ENCODE assay signal across 27 mouse cellular contexts in genomic region chr4:89038135-89038534, GRCm38 (mm10).
DNase-seq lines count a peak whose midpoint lies in the region.
"Had no signal": no experiment of that assay in that cellular context is flagged by ENCODE, and none has a peak within 500 bp of the region (broad histone marks: within the 10 kb centered on the region; RNA-seq: fewer than 3 reads in every experiment).

No protein-coding gene starts in this region.

- H3K36me3 ChIP-seq in macrophage (ENCODE audit: inconsistent target): no peaks in the 10 kb centered on the region
- H3K36me3 ChIP-seq: embryonic facial prominence, embryonic 10.5 days; embryonic facial prominence, embryonic 13.5 days; forebrain, embryonic 10.5 days; heart, embryonic 10.5 days; heart, embryonic 13.5 days had no signal

- no peak overlapping the region for H3K4me3 ChIP-seq in macrophage (ENCODE audit: inconsistent target)
- H3K4me3 ChIP-seq: embryonic facial prominence, embryonic 10.5 days; embryonic facial prominence, embryonic 13.5 days; forebrain, embryonic 10.5 days; forebrain, embryonic 13.5 days; gastrocnemius, adult 2 months; heart, embryonic 10.5 days; heart, embryonic 13.5 days had no signal

- H3K27ac ChIP-seq in macrophage: peak overlapping the region; percentile 38
- H3K27ac ChIP-seq: embryonic facial prominence, embryonic 10.5 days; embryonic facial prominence, embryonic 13.5 days; forebrain, embryonic 10.5 days; forebrain, embryonic 13.5 days; heart, embryonic 10.5 days; heart, embryonic 13.5 days; hindbrain, embryonic 14.5 days; hindbrain, postnatal 0 days had no signal

- no peaks in the 10 kb centered on the region for H3K79me2 ChIP-seq in macrophage (ENCODE audit: inconsistent target)

- DNase-seq in embryo, embryonic 10.5 days (ENCODE audit: low spot score): peak; percentile 4
- no peak for DNase-seq in embryo, embryonic 9.5 days (ENCODE audit: extremely low spot score)
- peak; percentile 50 for DNase-seq in NIH3T3 (ENCODE audit: low read depth)
- DNase-seq in retina, embryonic 14.5 days (ENCODE audit: low spot score): peak; percentile 6
- no peak for DNase-seq in thymus, postnatal 14 days
- DNase-seq in heart, adult 18-20 months: no peak
- DNase-seq in adrenal gland, adult 18-20 months (ENCODE audit: low spot score in 2 of 2): no peak
- DNase-seq: adrenal gland, adult 2 months; adrenal gland, postnatal 14 days; B cell, adult 2 months; cerebellum, adult 11-12 months; cerebellum, adult 9-10 months; cerebellum, postnatal 14 days; gastrocnemius, adult 2 months; gastrocnemius, postnatal 14 days; heart, adult 11 months; heart, postnatal 14 days; heart, postnatal 4 days had no signal

- WGBS in macrophage (ENCODE audit: missing documents): 95% methylated on average over 4 of the region's 4 CpGs

Comparison
In these comparisons a context has a peak if more than half of its experiments do, and no peak if none do; other contexts are left out.
1. DNase-seq: peak in embryo, embryonic 10.5 days (single experiment), NIH3T3 (single experiment) and retina, embryonic 14.5 days (single experiment); none in embryo, embryonic 9.5 days (single experiment), thymus, postnatal 14 days (single experiment), heart, adult 18-20 months (0 of 2) and adrenal gland, adult 18-20 months (0 of 2).